Mouse (Mus musculus): ENCODE measurements around the gene Trim15. TPM values are rescaled to one million over a fixed set of nuclear protein-coding genes. Genes with fewer than 3 reads are reported as not detected.
"Not testable (repeated sequence)": the region's sequence is repeated elsewhere in the genome, so short reads cannot be mapped to it uniquely, and the experiment has no call there.

The Trim15 gene
- not detected for total RNA-seq (2022)

DNA sequence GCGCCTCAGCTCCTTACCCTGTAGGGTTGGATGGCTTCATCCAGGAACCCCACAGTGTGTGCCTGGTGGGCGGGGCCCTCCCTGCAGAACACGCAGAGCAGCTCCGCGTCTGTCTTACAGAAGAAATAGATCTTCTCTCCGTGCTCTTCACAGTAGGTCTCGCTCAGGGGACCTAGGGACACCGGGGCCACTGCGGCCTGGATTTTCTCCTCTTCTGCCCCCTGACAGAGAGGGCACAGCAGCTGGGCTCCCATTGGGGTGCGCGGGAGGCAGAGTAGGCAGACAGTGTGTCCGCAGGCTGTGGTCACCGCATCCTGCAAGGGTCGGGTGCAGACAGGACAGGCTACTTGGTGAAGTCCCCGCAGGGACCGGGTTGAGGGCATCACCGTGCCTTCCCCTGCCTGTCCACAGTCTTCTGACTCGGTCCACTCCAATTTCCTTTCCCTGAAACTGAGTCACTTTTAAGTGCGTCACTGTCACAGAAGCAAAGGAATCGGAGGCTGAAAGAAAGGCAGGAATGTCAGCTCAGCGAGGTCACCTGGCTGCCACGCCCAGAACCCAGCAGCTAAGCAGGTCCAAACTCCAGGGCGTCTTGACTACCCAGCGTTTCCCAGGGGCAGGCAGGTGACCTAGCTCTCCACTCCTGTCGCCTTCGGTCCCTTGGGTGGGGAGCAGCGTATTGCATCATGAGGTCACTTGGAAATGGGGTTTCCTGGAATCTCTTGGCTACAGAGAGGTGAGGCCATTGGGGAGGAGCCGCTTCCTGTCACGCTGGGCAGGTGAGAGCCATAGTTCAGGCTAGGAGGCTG is at the start of gene Trim15:
Trim15 (minus strand) TSS at position 492 of the 809 bp plus-strand sequence.
- DNase-seq (ENCODE audit: low spot score in 2 of 2): no peak

- peak in 1 of 2 experiments; percentile 18 for DNase-seq (ENCODE audit: low spot score in 2 of 2)
Measured at GRCm38 (mm10) chr17:36915076-36915475, 48.1 kb upstream of the Trim15 start.

DNA sequence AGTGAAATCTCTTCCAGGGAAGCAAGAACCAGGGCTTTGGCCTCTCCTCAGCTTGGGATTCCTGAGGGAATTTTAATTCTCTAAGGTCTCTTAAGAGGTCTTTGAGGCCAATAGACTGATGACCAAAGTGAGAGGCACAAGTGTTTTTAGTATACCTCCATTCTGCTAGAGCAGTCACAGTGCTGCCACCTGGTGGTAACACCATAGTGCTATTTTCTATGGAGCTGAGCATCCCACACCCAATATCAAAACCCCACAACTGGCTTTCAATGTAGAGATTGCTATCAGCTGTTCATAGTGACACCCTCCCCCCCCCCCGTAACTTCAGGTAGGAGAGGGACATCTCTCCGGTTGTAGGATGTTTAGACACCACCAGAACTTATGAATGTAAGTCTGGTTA is 47.1 kb upstream of the Trim15 start:
- peak; percentile 19 to 40 for DNase-seq (ENCODE audit: low spot score in 2 of 2)

- DNase-seq (ENCODE audit: low spot score in 2 of 2): no peak
Measured at GRCm38 (mm10) chr17:36912031-36912430, 45.0 kb upstream of the Trim15 start.

GRCm38 (mm10) chr17:36909802-36910201 is 42.8 kb upstream of the Trim15 start:
- no peak for DNase-seq (ENCODE audit: low spot score in 2 of 2)

- DNase-seq (ENCODE audit: low spot score in 2 of 2): no peak
Measured at GRCm38 (mm10) chr17:36908235-36908634, 41.2 kb upstream of the Trim15 start.

DNA sequence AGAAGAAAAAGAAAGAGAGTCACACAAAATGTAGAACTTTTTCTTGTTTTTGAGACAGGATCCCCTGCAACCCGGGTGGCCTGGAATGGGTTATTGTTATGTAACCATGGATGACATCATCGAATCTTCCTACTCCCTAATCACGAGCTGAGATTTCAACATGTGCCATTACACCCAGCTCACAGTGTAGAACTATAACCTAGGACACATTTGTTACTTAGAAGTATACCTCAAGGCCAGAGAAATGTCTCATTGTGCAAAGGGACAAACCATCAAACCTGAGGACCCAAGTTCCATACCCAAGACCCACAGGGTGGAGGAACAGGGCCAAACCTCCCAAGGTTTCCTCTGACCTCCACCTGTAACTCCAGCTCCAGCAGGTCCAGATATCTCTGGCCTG is 36.6 kb upstream of the Trim15 start:
- no peak for DNase-seq (ENCODE audit: low spot score in 2 of 2)

- no peak for DNase-seq (ENCODE audit: low spot score in 2 of 2)
Measured at GRCm38 (mm10) chr17:36900691-36901090, 33.7 kb upstream of the Trim15 start.

- no peak for DNase-seq (ENCODE audit: low spot score in 2 of 2)
Measured at GRCm38 (mm10) chr17:36900001-36900400, 33.0 kb upstream of the Trim15 start.

- no peak for DNase-seq (ENCODE audit: low spot score in 2 of 2)
Measured at GRCm38 (mm10) chr17:36899376-36899775, 32.4 kb upstream of the Trim15 start.

GRCm38 (mm10) chr17:36897552-36898205 is 30.7 kb upstream of the Trim15 start, which contains the start of gene Trim31:
Gene Trim31, plus strand, starts transcription at chr17:36898118.
- no peak for DNase-seq (ENCODE audit: low spot score in 2 of 2)

DNA sequence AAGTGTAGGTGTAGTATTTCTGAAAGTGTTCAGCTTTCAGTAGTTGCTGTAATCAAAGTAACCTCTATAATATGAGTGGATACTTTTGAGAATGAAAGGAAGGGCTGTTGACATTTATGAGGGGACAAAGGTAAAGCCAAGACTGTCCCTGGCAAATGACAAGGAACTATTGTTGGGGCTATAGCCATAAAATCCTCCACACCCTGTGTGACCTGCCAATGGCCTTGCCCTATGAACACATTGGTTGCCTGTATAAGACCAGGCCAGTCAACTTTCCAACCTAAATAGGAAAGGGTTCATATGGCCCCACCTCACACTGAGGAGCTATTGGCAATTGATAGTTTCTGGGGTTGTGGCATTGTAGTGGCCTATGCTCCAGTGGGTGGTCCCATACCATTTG is 30.1 kb upstream of the Trim15 start:
- DNase-seq (ENCODE audit: low spot score in 2 of 2): no peak

GRCm38 (mm10) chr17:36896583-36896982 is 29.6 kb upstream of the Trim15 start:
- no peak for DNase-seq (ENCODE audit: low spot score in 2 of 2)

DNA sequence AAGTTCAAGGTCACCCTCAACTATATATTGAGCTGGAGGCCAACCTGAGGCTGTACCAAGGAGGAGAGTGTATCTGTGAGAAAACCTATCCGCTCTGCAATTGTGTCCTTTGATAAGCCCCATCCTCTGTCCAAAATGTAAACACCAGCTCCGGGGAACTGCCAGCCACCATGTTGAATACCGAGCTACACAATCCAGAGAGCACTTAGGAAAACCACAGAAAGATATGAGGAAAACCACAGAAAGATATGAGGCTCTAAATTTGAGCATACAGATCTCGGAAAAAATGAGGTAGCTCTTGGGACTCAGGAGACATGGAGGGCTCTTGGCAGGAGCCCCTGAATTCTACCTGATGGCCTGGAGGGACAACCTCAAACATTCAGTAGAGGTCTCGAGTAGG is 26.4 kb upstream of the Trim15 start:
- no peak for DNase-seq (ENCODE audit: low spot score in 2 of 2)

DNA sequence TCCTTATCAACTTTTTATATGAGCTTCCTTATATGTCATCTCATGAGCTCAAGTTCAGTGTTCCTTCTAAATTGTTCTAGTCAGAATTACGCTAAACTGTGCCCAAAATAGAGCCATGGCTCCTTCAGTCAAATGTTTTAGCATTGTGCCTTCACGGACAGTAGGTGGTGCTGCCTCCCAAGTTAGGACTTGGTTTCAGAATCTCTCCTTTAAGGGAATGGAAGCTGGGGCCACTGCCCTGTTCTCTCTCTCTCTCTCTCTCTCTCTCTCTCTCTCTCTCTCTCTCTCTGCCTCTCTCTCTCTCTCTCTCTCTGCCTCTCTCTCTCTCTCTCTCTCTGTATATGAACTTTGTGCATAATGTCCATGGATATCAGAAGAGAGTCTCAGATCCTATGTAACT is 25.4 kb upstream of the Trim15 start:
- no peak for DNase-seq (ENCODE audit: low spot score in 2 of 2)

GRCm38 (mm10) chr17:36891496-36891895 is 24.5 kb upstream of the Trim15 start:
- DNase-seq (ENCODE audit: low spot score in 2 of 2): not testable (repeated sequence)

- no peak for DNase-seq (ENCODE audit: low spot score in 2 of 2)
Measured at GRCm38 (mm10) chr17:36890073-36890903, 23.3 kb upstream of the Trim15 start, which contains the start of gene Trim40. Gene Trim40, minus strand, starts transcription at chr17:36890123.

GRCm38 (mm10) chr17:36885132-36885790 is 18.3 kb upstream of the Trim15 start:
- DNase-seq (ENCODE audit: low spot score in 2 of 2): no peak

DNA sequence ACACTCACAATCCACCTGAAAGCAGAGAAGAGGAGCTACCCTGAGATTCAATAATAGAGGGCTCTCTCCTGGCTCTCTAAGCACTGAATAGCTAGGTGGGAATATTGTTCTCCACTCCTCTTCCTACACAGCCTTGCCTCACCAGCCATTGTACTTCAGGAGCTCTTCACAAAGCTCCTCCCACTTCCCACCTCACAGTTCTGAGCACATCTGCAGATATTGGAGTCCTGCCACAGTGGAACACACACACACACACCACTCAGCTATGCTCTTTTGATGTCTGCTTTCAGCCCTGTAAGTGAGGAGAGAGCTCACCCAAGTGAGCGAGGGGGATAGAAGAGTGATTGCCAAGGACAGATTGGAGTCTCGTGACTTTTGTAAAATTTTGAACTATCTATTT is 16.3 kb upstream of the Trim15 start:
- no peak for DNase-seq (ENCODE audit: low spot score in 2 of 2)

DNA sequence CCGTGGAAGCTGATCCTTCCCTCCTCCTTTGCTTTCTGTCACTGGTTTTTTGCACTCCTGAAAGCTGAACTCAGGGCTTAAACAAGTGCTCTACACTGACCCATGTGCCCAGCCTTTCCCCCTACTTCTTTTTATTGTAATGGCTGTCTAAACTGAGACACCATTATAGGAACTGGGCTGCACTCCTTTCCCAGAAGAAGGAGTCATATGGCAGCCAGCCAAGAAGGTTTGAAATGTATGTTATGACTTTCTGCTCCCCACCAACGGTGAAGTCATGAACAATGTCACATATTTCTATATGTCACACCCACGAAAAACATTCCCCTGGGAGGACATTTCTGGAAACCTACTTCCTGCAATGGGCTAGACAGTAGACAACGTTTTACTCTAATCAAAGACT is 7.6 kb upstream of the Trim15 start:
- DNase-seq (ENCODE audit: low spot score in 2 of 2): no peak

Data from gastrocnemius, adult 8-10 months (tissue).